Mouse (Mus musculus) lung, adult 2 months (tissue): ENCODE data around the gene Zbtb8os.

ENCODE experiments used
- CTCF ChIP-seq: fragments of 200-500 bp; IDR thresholded peaks from 2 replicates; pipeline ENCODE4 v1.5.1; 2011; ENCODE audit warnings: mild to moderate bottlenecking, low read length, control low read depth; ENCODE audit not compliant: insufficient read depth
- POLR2A ChIP-seq: fragments of 200-500 bp; IDR thresholded peaks from 2 replicates; pipeline ENCODE4 v1.6.1; 2011; ENCODE audit warnings: low read depth, mild to moderate bottlenecking, control low read depth, low read length, borderline replicate concordance; ENCODE audit errors: extremely low read depth

DNA sequence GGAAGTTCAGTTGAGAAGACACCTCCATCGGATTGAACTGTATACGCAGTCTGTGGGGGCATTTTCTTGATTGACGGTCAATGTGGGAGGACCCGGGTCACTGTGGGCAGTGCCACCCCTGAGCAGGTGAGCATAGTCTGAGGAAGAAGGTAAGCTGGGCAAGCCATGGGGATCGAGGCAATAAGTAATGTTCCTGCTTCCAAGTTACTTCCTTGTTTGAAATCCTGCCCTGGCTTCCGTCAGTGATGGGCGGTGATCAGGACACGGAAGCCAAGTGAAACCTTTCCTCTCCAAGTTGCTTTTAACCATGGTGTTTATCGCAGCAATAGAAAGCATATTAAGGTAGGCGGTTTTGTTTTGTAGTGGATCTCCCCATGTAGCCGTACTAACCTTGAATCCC is 50.2 kb downstream of the Zbtb8os start:
- no peak for TF ChIP-seq CTCF
- peak; percentile 55; the same call in 1 of the 2 replicates for TF ChIP-seq POLR2A
